Mouse (Mus musculus) cerebellum, adult 2 months (tissue): ENCODE data around the gene Dnajb14.

Experiments used
- CTCF ChIP-seq: fragments of 200-500 bp; IDR thresholded peaks from 2 replicates; pipeline ENCODE4 v1.5.1; 2011; ENCODE audit warnings: low read depth, mild to moderate bottlenecking, control low read depth, low read length, moderate library complexity, borderline replicate concordance; ENCODE audit not compliant: insufficient read depth
- POLR2A ChIP-seq: fragments of 200-500 bp; IDR thresholded peaks from 2 replicates; pipeline ENCODE4 v1.6.1; 2011; ENCODE audit warnings: low read length, control low read depth, borderline replicate concordance; ENCODE audit not compliant: insufficient read depth

GRCm38 (mm10) chr3:137932748-137933147 is 65.3 kb downstream of the Dnajb14 start:
- no peak for TF ChIP-seq CTCF
- no peak for TF ChIP-seq POLR2A
